Mouse (Mus musculus): ENCODE data around the gene Ripk3. TPM values are rescaled to one million over a fixed set of nuclear protein-coding genes. Genes with fewer than 3 reads are reported as not detected.

The Ripk3 gene
- total and polyA plus RNA-seq, 3 experiments = 0.15 to 2.0 TPM; not detected in 1

DNA sequence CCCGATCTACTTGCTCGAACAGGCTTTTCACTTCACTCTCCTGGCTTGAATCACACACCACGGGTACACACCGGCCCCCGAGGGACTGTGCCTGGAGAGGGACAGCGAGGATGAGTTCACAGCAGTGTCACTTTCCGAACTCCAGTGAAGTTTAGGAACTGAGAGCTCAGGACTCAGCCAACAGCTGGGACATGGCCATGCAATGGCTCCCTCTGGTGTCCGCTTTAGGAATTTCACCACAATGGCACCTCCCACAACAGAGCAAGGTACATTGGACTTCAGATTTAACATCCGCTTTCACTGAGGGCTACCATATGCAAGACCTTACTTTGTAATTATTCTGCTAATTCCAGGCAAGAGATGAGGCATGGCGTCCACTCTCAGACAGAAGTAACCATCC, 45.0 kb downstream of the Ripk3 start:
- Histone ChIP-seq H3K27me3 (replicated peaks) (no peaks in the 10 kb centered on the region), H3K9me3 (replicated peaks; ENCODE audit: low read length) (peaks cover 13% of the 10 kb centered on the region), H3K9ac (ENCODE audit: insufficient read depth, low read depth) (no peak overlapping the region), H3K27ac (ENCODE audit: insufficient read depth, low read depth) (no peak overlapping the region), H3K4me2 (ENCODE audit: insufficient read depth, low read depth, poor library complexity, severe bottlenecking) (no peak overlapping the region), H3K79me2 (replicated peaks; ENCODE audit: control insufficient read depth, extremely low read depth, insufficient read depth, poor library complexity, severe bottlenecking) (peaks cover 24% of the 10 kb centered on the region), H3K4me1 (ENCODE audit: control insufficient read depth in 1 of 2, insufficient read depth in 2 of 2) (peaks cover 4 to 29% of the 10 kb centered on the region in 2 experiments), H3K4me3 (replicated peaks in 1 of 3; ENCODE audit: low read depth in 2 of 3, low read length in 2 of 3, poor library complexity in 1 of 3) (peak overlapping the region in 1 of 3 experiments; percentile 3), H3K36me3 (replicated peaks in 1 of 2; ENCODE audit: control insufficient read depth in 1 of 2, insufficient read depth in 1 of 2, low read length in 1 of 2) (peaks cover 32 to 61% of the 10 kb centered on the region in 2 experiments)
- in situ Hi-C loops (cut with MboI; ENCODE audit: low pct_ligation_motif_present, low pct_unique_long_range_greater_than_20kb, low sequenced_read_pairs) = no loop called here
- TF ChIP-seq RAD21 (IDR thresholded peaks at IDR 0.05; ENCODE audit: low read depth, low read length) = peak; percentile 79
- peak; percentile 86 for TF ChIP-seq SMC3 (IDR thresholded peaks at IDR 0.05; ENCODE audit: low read depth, low read length)
- TF ChIP-seq CTCF (conservative IDR thresholded peaks at IDR 0.05 in 1 of 2, IDR thresholded peaks at IDR 0.05 in 1 of 2; ENCODE audit: low read depth in 2 of 2, low read length in 2 of 2) = peak; percentile 85 to 96
- no peak for TF ChIP-seq HCFC1 (IDR thresholded peaks at IDR 0.05; ENCODE audit: low read depth, low read length)
- peak; percentile 71 for DNase-seq (ENCODE audit: extremely low read depth)
- dilution Hi-C loops (cut with MboI; ENCODE audit: extremely low pct_ligation_motif_present, extremely low pct_unique_long_range_greater_than_20kb, low sequenced_read_pairs) = no loop called here

DNA sequence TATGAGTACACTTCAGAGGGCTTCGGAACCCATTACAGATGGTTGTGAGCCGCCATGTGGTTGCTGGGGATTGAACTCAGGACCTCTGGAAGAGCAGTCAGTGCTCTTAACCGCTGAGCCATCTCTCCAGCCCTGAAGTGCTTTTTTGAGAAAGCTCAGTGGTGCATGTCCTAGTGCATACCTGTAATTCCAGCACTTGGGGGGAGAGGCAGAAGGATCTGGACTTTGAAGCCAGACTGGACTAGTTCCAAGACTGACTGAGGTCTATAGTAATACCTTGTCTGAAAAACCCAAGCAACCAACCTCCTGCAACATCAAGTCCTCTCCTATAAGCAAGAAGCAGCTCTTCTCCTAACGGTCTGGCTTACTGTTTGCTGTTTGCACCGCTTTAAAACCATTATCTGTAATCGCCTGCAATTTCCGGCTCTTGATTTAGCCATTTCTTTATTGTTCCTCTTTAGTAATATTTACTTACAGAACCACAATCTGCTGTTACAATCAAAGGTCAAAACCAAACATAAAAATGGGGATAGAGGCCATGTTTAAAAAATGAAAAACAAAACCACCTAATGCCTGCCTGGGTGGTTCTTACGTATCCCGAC, 51.5 kb downstream of the Ripk3 start:
- Histone ChIP-seq H3K27me3 (replicated peaks) (no peaks in the 10 kb centered on the region), H3K9ac (ENCODE audit: insufficient read depth, low read depth) (no peak overlapping the region), H3K4me3 (replicated peaks in 1 of 3; ENCODE audit: low read depth in 2 of 3, low read length in 2 of 3, poor library complexity in 1 of 3) (no peak overlapping the region), H3K4me1 (ENCODE audit: control insufficient read depth in 1 of 2, insufficient read depth in 2 of 2) (peaks cover 0 to 26% of the 10 kb centered on the region in 2 experiments; a peak in 2 of 4 replicates), H3K4me2 (ENCODE audit: insufficient read depth, low read depth, poor library complexity, severe bottlenecking) (no peak overlapping the region), H3K27ac (ENCODE audit: insufficient read depth, low read depth) (no peak overlapping the region), H3K79me2 (replicated peaks; ENCODE audit: control insufficient read depth, extremely low read depth, insufficient read depth, poor library complexity, severe bottlenecking) (no peaks in the 10 kb centered on the region), H3K9me3 (replicated peaks; ENCODE audit: low read length) (no peaks in the 10 kb centered on the region), H3K36me3 (replicated peaks in 1 of 2; ENCODE audit: control insufficient read depth in 1 of 2, insufficient read depth in 1 of 2, low read length in 1 of 2) (peaks cover 25 to 33% of the 10 kb centered on the region in 2 experiments)
- no peak for TF ChIP-seq BHLHE40 (IDR thresholded peaks at IDR 0.05; ENCODE audit: low read depth, low read length)
- TF ChIP-seq MXI1 (IDR thresholded peaks at IDR 0.05; ENCODE audit: low read depth, low read length) = no peak
- no peak for TF ChIP-seq MAFK (IDR thresholded peaks at IDR 0.05; ENCODE audit: insufficient replicate concordance, low read length)
- dilution Hi-C loops (cut with MboI; ENCODE audit: extremely low pct_ligation_motif_present, extremely low pct_unique_long_range_greater_than_20kb, low sequenced_read_pairs) (no loop called here), in situ Hi-C loops (cut with MboI; ENCODE audit: low pct_ligation_motif_present, low pct_unique_long_range_greater_than_20kb, low sequenced_read_pairs) (no loop called here)
- DNase-seq (ENCODE audit: extremely low read depth) = no peak

- no peak for DNase-seq (ENCODE audit: extremely low read depth)
- Histone ChIP-seq H3K4me3 (replicated peaks in 1 of 3; ENCODE audit: low read depth in 2 of 3, low read length in 2 of 3, poor library complexity in 1 of 3) (no peak overlapping the region), H3K9me3 (replicated peaks; ENCODE audit: low read length) (no peaks in the 10 kb centered on the region), H3K36me3 (replicated peaks in 1 of 2; ENCODE audit: control insufficient read depth in 1 of 2, insufficient read depth in 1 of 2, low read length in 1 of 2) (peaks cover 22 to 23% of the 10 kb centered on the region in 2 experiments), H3K4me1 (ENCODE audit: control insufficient read depth in 1 of 2, insufficient read depth in 2 of 2) (peaks cover 0 to 18% of the 10 kb centered on the region in 2 experiments; a peak in 2 of 4 replicates), H3K27ac (ENCODE audit: insufficient read depth, low read depth) (no peak overlapping the region), H3K79me2 (replicated peaks; ENCODE audit: control insufficient read depth, extremely low read depth, insufficient read depth, poor library complexity, severe bottlenecking) (no peaks in the 10 kb centered on the region), H3K27me3 (replicated peaks) (peaks cover 3% of the 10 kb centered on the region), H3K9ac (ENCODE audit: insufficient read depth, low read depth) (no peak overlapping the region), H3K4me2 (ENCODE audit: insufficient read depth, low read depth, poor library complexity, severe bottlenecking) (no peak overlapping the region)
- in situ Hi-C loops (cut with MboI; ENCODE audit: low pct_ligation_motif_present, low pct_unique_long_range_greater_than_20kb, low sequenced_read_pairs) (no loop called here), dilution Hi-C loops (cut with MboI; ENCODE audit: extremely low pct_ligation_motif_present, extremely low pct_unique_long_range_greater_than_20kb, low sequenced_read_pairs) (no loop called here)
- TF ChIP-seq KAT2A (IDR thresholded peaks at IDR 0.05; ENCODE audit: insufficient replicate concordance, low read length) = no peak
- TF ChIP-seq MAZ (IDR thresholded peaks at IDR 0.05; ENCODE audit: low read depth, low read length) = no peak
- no peak for TF ChIP-seq ELF1 (IDR thresholded peaks at IDR 0.05; ENCODE audit: low read depth, low read length)
- no peak for TF ChIP-seq EP300 (IDR thresholded peaks at IDR 0.05; ENCODE audit: low read length)
- TF ChIP-seq HCFC1 (IDR thresholded peaks at IDR 0.05; ENCODE audit: low read depth, low read length) = no peak
- TF ChIP-seq USF2 (conservative IDR thresholded peaks at IDR 0.05; ENCODE audit: low read depth, low read length) = no peak
- no peak for TF ChIP-seq ZMIZ1 (IDR thresholded peaks at IDR 0.05; ENCODE audit: low read depth, low read length)
- TF ChIP-seq IRF4 (IDR thresholded peaks at IDR 0.05; ENCODE audit: low read depth, low read length) = no peak
Observed at GRCm38 (mm10) chr14:55735758-55736157, 52.9 kb downstream of the Ripk3 start.
